ENCODE assay signal across 25 mouse cellular contexts in the genomic region with DNA sequence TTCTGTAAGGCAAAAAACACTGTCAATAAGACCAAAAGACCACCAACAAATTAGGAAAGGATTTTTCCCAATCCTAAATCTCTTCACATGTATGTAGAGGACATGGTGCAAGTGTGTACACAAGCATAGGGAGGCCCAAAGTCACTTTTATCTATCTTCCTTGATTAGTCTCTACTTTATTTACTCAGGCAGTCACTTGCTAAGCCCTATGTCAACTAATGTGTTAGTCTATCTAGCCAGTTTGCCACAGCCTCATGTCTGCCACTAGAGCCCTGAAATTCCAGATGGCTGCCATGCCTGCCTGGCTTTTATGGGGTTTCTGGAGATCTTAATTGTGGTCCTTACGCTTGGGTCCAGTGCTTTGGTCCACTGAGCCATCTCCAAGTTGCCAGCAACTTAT.
DNase-seq lines count a peak whose midpoint lies in the region; ATAC-seq and TF ChIP-seq lines count a peak whose summit lies in the region.
"Had no signal": no experiment of that assay in that cellular context is flagged by ENCODE, and none has a peak within 500 bp of the region (broad histone marks: within the 10 kb centered on the region; RNA-seq: fewer than 3 reads in every experiment).

No protein-coding gene starts in this region.

- peak; percentile 70; the same call in 1 of the 2 replicates for ATAC-seq in intestine, embryonic 14.5 days (replicated peaks; ENCODE audit: low FRiP score, low TSS enrichment, low read depth)
- ATAC-seq in intestine, postnatal 0 days, result no peak
- ATAC-seq in kidney, embryonic 15.5 days (replicated peaks; ENCODE audit: low FRiP score), result 0 out of 2 replicates have a peak, but pooled peaks have one; percentile 46
- 0 out of 2 replicates have a peak, but pooled peaks have one; percentile 45 for ATAC-seq in stomach, postnatal 0 days (ENCODE audit: low FRiP score, low TSS enrichment)
- ATAC-seq: activated CD4-positive, CD25-positive, alpha-beta regulatory T cell, adult 4 months; forebrain, embryonic 13.5 days; forebrain, embryonic 16.5 days had no signal

- no peaks in the 10 kb centered on the region for H3K36me3 ChIP-seq in intestine, embryonic 14.5 days (ENCODE audit: control insufficient read depth, insufficient read depth, low read length)
- no peaks in the 10 kb centered on the region for H3K36me3 ChIP-seq in intestine, postnatal 0 days (ENCODE audit: control insufficient read depth, insufficient read depth)
- no peaks in the 10 kb centered on the region for H3K36me3 ChIP-seq in kidney, embryonic 15.5 days
- H3K36me3 ChIP-seq in embryonic facial prominence, embryonic 10.5 days (replicated peaks), result no peaks in the 10 kb centered on the region
- no peaks in the 10 kb centered on the region for H3K36me3 ChIP-seq in stomach, postnatal 0 days (ENCODE audit: control insufficient read depth, insufficient read depth, low read length)
- H3K36me3 ChIP-seq: forebrain, embryonic 10.5 days; hindbrain, embryonic 10.5 days; hindbrain, embryonic 13.5 days had no signal

- DNase-seq in intestine, embryonic 14.5 days (ENCODE audit: low spot score), result no peak
- DNase-seq in kidney, postnatal 10 days, result no peak
- DNase-seq in embryonic facial prominence, embryonic 10.5 days (ENCODE audit: low spot score), result no peak
- DNase-seq in stomach, postnatal 0 days (ENCODE audit: low spot score), result peak; percentile 14
- DNase-seq in heart, postnatal 14 days, result no peak
- DNase-seq: adrenal gland, adult 8-10 months; adrenal gland, postnatal 25 days; cerebellum, adult 11-12 months; cerebellum, adult 8-10 months; cerebellum, postnatal 10 days; cerebellum, postnatal 36 days; embryo, embryonic 11 days; gastrocnemius, adult 2 months; gastrocnemius, postnatal 14 days; heart, adult 11 months; heart, postnatal 36 days had no signal

- no peak overlapping the region for H3K4me3 ChIP-seq in intestine, embryonic 14.5 days (ENCODE audit: low read depth, low read length)
- H3K4me3 ChIP-seq in intestine, postnatal 0 days (ENCODE audit: low read depth, low read length), result no peak overlapping the region
- H3K4me3 ChIP-seq in kidney, embryonic 15.5 days (replicated peaks), result no peak overlapping the region
- no peak overlapping the region for H3K4me3 ChIP-seq in embryonic facial prominence, embryonic 10.5 days
- H3K4me3 ChIP-seq in stomach, postnatal 0 days (ENCODE audit: low read depth, low read length), result no peak overlapping the region
- H3K4me3 ChIP-seq: forebrain, embryonic 10.5 days; forebrain, embryonic 13.5 days; gastrocnemius, adult 2 months; hindbrain, embryonic 10.5 days; hindbrain, embryonic 13.5 days had no signal

- no peak overlapping the region for H3K27ac ChIP-seq in intestine, embryonic 14.5 days (ENCODE audit: low read depth)
- H3K27ac ChIP-seq in intestine, postnatal 0 days (ENCODE audit: low read depth, low read length), result no peak overlapping the region
- no peak overlapping the region for H3K27ac ChIP-seq in kidney, embryonic 15.5 days
- peak overlapping the region; percentile 69 for H3K27ac ChIP-seq in embryonic facial prominence, embryonic 10.5 days (replicated peaks)
- H3K27ac ChIP-seq in stomach, postnatal 0 days (replicated peaks), result no peak overlapping the region
- H3K27ac ChIP-seq: forebrain, embryonic 10.5 days; forebrain, embryonic 13.5 days; gastrocnemius, adult 2 months; hindbrain, embryonic 10.5 days; hindbrain, embryonic 13.5 days had no signal

- H3K4me1 ChIP-seq in intestine, embryonic 14.5 days (replicated peaks; ENCODE audit: control insufficient read depth, insufficient read depth, low read length), result no peaks in the 10 kb centered on the region
- H3K4me1 ChIP-seq in intestine, postnatal 0 days (replicated peaks; ENCODE audit: control insufficient read depth, insufficient read depth, low read length), result no peaks in the 10 kb centered on the region
- no peaks in the 10 kb centered on the region for H3K4me1 ChIP-seq in kidney, embryonic 15.5 days
- H3K4me1 ChIP-seq in embryonic facial prominence, embryonic 10.5 days, result peaks cover 12% of the 10 kb centered on the region
- H3K4me1 ChIP-seq in stomach, postnatal 0 days (replicated peaks; ENCODE audit: control insufficient read depth, insufficient read depth), result no peaks in the 10 kb centered on the region
- H3K4me1 ChIP-seq: forebrain, embryonic 13.5 days; hindbrain, embryonic 10.5 days; hindbrain, embryonic 13.5 days had no signal

- no peaks in the 10 kb centered on the region for H3K27me3 ChIP-seq in intestine, embryonic 14.5 days (replicated peaks; ENCODE audit: control insufficient read depth, insufficient read depth, low read length)
- H3K27me3 ChIP-seq in intestine, postnatal 0 days (replicated peaks; ENCODE audit: control insufficient read depth, insufficient read depth, low read length), result no peaks in the 10 kb centered on the region
- H3K27me3 ChIP-seq in kidney, embryonic 15.5 days, result no peaks in the 10 kb centered on the region
- H3K27me3 ChIP-seq in embryonic facial prominence, embryonic 10.5 days (replicated peaks; ENCODE audit: low read depth, poor library complexity, severe bottlenecking), result no peaks in the 10 kb centered on the region
- no peaks in the 10 kb centered on the region for H3K27me3 ChIP-seq in stomach, postnatal 0 days (ENCODE audit: control insufficient read depth, insufficient read depth, low read length)
- H3K27me3 ChIP-seq: forebrain, embryonic 13.5 days; hindbrain, embryonic 13.5 days had no signal

- H3K9ac ChIP-seq in intestine, embryonic 14.5 days (ENCODE audit: low read length), result no peak overlapping the region
- H3K9ac ChIP-seq in intestine, postnatal 0 days (ENCODE audit: low read depth, low read length), result no peak overlapping the region
- no peak overlapping the region for H3K9ac ChIP-seq in kidney, embryonic 15.5 days
- H3K9ac ChIP-seq in stomach, postnatal 0 days (ENCODE audit: low read length), result no peak overlapping the region
- H3K9ac ChIP-seq: forebrain, embryonic 13.5 days; hindbrain, embryonic 13.5 days had no signal

- TF ChIP-seq EP300 in stomach, postnatal 0 days (optimal IDR thresholded peaks at IDR 0.05), result no peak

- 71% methylated on average over 1 of the region's 1 CpGs for WGBS in intestine, embryonic 14.5 days
- WGBS in intestine, postnatal 0 days, result 37% methylated on average over 1 of the region's 1 CpGs
- WGBS in kidney, embryonic 15.5 days, result 60% methylated on average over 1 of the region's 1 CpGs
- 85% methylated on average over 1 of the region's 1 CpGs for WGBS in embryonic facial prominence, embryonic 10.5 days
- WGBS in stomach, postnatal 0 days, result 69% methylated on average over 1 of the region's 1 CpGs

- TF ChIP-seq CTCF in intestine, postnatal 0 days (IDR thresholded peaks at IDR 0.05; ENCODE audit: low read depth), result no peak
- TF ChIP-seq CTCF in stomach, postnatal 0 days (IDR thresholded peaks at IDR 0.05; ENCODE audit: low read depth), result no peak

- intact Hi-C loops in heart, postnatal 14 days (cut with DNase I), result no loop called here

- H3K4me2 ChIP-seq in intestine, embryonic 14.5 days (ENCODE audit: low read length), result no peak overlapping the region
- no peak overlapping the region for H3K4me2 ChIP-seq in intestine, postnatal 0 days (replicated peaks; ENCODE audit: low read depth)
- H3K4me2 ChIP-seq in kidney, embryonic 15.5 days, result no peak overlapping the region
- no peak overlapping the region for H3K4me2 ChIP-seq in stomach, postnatal 0 days (replicated peaks; ENCODE audit: low read depth)
- H3K4me2 ChIP-seq: forebrain, embryonic 13.5 days; heart, embryonic 11.5 days; hindbrain, embryonic 13.5 days had no signal

- no peaks in the 10 kb centered on the region for H3K9me3 ChIP-seq in intestine, embryonic 14.5 days (ENCODE audit: control insufficient read depth, low read length)
- no peaks in the 10 kb centered on the region for H3K9me3 ChIP-seq in intestine, postnatal 0 days (ENCODE audit: control insufficient read depth)
- no peaks in the 10 kb centered on the region for H3K9me3 ChIP-seq in kidney, embryonic 15.5 days (replicated peaks)
- H3K9me3 ChIP-seq in embryonic facial prominence, embryonic 10.5 days, result no peaks in the 10 kb centered on the region
- no peaks in the 10 kb centered on the region for H3K9me3 ChIP-seq in stomach, postnatal 0 days (ENCODE audit: control insufficient read depth, low read length)
- H3K9me3 ChIP-seq: forebrain, embryonic 10.5 days; forebrain, embryonic 13.5 days; hindbrain, embryonic 10.5 days; hindbrain, embryonic 13.5 days had no signal
